Mouse (Mus musculus): ENCODE results near the gene Nrxn1. TPM values are rescaled to one million over a fixed set of nuclear protein-coding genes. Genes with fewer than 3 reads are reported as not detected.

Nrxn1 gene
- polyA plus RNA-seq, 1 experiment from 2014 or later = 12.2 TPM

DNA sequence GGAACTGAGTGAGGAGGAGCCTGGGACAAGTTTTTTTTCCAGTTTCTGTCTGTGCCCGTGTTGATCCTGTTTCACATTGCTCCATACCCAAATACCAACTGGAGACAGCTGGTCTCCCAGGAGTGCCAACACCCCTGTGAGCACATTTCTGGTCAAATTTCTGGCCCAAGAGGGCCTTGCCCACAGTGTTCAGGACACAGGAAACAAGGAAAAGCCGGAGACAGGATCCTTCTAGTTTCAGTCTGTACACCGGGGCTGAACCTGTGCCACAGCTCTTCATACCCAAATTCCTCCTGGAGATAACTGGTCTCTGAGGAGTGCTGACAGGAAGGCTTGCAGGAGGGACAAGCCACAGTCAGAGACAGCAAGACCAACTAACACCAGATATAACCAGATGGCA, 670.3 kb downstream of the Nrxn1 start:
- Histone ChIP-seq H3K36me3 (ENCODE audit: control insufficient read depth, insufficient read depth, low read length) (no peaks in the 10 kb centered on the region), H3K9me3 (ENCODE audit: control insufficient read depth, low read length) (no peaks in the 10 kb centered on the region), H3K27me3 (replicated peaks; ENCODE audit: control insufficient read depth, insufficient read depth, low read length) (no peaks in the 10 kb centered on the region), H3K27ac (replicated peaks; ENCODE audit: low read depth, low read length) (no peak overlapping the region), H3K4me3 (ENCODE audit: low read depth, low read length) (no peak overlapping the region), H3K4me1 (ENCODE audit: control insufficient read depth, insufficient read depth, low read length) (no peaks in the 10 kb centered on the region), H3K4me2 (ENCODE audit: low read depth, low read length) (no peak overlapping the region), H3K9ac (ENCODE audit: low read depth, low read length) (no peak overlapping the region)
- ATAC-seq (ENCODE audit: low read depth) = no peak
- DNase-seq (ENCODE audit: low spot score) = no peak
- 83% methylated on average over 3 of the region's 3 CpGs for WGBS

DNA sequence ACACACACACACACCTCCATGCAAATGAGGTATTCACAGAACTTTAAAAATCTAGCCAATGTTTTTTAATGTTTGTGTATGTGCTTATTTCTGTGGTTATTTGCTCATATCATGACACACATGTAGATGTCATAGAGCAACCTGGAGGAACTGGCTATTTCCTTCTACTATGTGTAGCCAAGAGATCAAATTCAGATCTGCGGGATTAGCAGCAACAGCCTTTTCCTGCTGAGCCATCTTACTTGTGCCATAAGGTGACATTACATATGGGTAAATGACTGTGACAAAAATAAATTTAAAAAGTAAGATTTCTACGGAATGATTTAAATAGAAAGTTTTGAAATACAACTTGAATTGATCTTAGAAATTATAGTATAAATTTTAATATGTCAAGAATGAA, 672.1 kb downstream of the Nrxn1 start:
- WGBS = 90% methylated on average over 2 of the region's 2 CpGs

DNA sequence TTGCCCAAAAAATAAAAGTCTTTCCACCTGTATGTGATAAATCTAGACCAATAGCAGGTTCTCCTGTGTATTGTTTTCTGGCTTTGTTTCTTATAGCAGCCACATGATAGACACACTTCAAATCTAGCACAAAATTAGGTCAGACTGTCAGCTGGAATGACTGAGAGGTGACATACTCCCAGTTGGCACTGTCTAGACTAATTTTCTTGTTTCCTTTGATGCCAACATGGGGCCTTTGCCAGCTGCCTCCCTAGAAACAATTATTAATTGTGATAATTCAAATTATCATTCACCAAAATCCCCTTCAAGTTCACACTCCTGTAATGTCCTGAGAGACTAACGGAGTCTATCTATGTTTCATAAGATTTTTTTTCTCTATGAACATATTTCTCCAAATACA, 673.3 kb downstream of the Nrxn1 start:
- 85% methylated on average over 1 of the region's 1 CpGs for WGBS
- Histone ChIP-seq H3K27me3 (replicated peaks; ENCODE audit: control insufficient read depth, insufficient read depth, low read length) (no peaks in the 10 kb centered on the region), H3K4me3 (ENCODE audit: low read depth, low read length) (no peak overlapping the region), H3K9me3 (ENCODE audit: control insufficient read depth, low read length) (no peaks in the 10 kb centered on the region), H3K36me3 (ENCODE audit: control insufficient read depth, insufficient read depth, low read length) (no peaks in the 10 kb centered on the region), H3K27ac (replicated peaks; ENCODE audit: low read depth, low read length) (no peak overlapping the region), H3K9ac (ENCODE audit: low read depth, low read length) (no peak overlapping the region), H3K4me1 (ENCODE audit: control insufficient read depth, insufficient read depth, low read length) (no peaks in the 10 kb centered on the region), H3K4me2 (ENCODE audit: low read depth, low read length) (no peak overlapping the region)
- ATAC-seq (ENCODE audit: low read depth) = no peak
- no peak for DNase-seq (ENCODE audit: low spot score)

More for the DNA sequence above, 672.1 kb downstream of the Nrxn1 start:
- DNase-seq (ENCODE audit: low spot score) = no peak
- Histone ChIP-seq H3K36me3 (ENCODE audit: control insufficient read depth, insufficient read depth, low read length) (no peaks in the 10 kb centered on the region), H3K27me3 (replicated peaks; ENCODE audit: control insufficient read depth, insufficient read depth, low read length) (no peaks in the 10 kb centered on the region), H3K9ac (ENCODE audit: low read depth, low read length) (no peak overlapping the region), H3K9me3 (ENCODE audit: control insufficient read depth, low read length) (no peaks in the 10 kb centered on the region), H3K4me2 (ENCODE audit: low read depth, low read length) (no peak overlapping the region), H3K27ac (replicated peaks; ENCODE audit: low read depth, low read length) (no peak overlapping the region), H3K4me3 (ENCODE audit: low read depth, low read length) (no peak overlapping the region), H3K4me1 (ENCODE audit: control insufficient read depth, insufficient read depth, low read length) (no peaks in the 10 kb centered on the region)
- ATAC-seq (ENCODE audit: low read depth) = no peak

DNA sequence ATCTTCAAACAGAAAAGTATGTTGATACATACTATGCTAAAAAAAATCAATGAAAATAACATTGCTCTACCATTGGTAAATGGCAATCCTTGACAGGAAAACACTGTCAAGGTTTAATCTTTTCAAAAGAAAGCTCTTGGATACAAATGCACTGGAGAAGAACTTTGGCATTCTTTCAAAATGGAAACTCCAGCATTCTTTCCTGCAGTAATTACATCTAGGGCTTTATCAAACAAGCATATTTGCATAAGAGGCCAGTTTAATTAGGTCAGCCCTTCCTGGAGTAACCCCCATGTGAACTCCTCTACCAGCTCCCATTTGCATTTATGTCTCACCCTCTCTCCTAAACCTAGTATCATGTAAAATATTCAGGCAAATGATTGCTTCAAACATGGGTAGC, 696.5 kb downstream of the Nrxn1 start:
- ATAC-seq (ENCODE audit: low read depth) (no peak), DNase-seq (ENCODE audit: low spot score) (no peak)
- Histone ChIP-seq H3K27ac (replicated peaks; ENCODE audit: low read depth, low read length) (no peak overlapping the region), H3K36me3 (ENCODE audit: control insufficient read depth, insufficient read depth, low read length) (no peaks in the 10 kb centered on the region), H3K4me2 (ENCODE audit: low read depth, low read length) (no peak overlapping the region), H3K4me3 (ENCODE audit: low read depth, low read length) (no peak overlapping the region), H3K9me3 (ENCODE audit: control insufficient read depth, low read length) (no peaks in the 10 kb centered on the region), H3K4me1 (ENCODE audit: control insufficient read depth, insufficient read depth, low read length) (no peaks in the 10 kb centered on the region), H3K9ac (ENCODE audit: low read depth, low read length) (no peak overlapping the region), H3K27me3 (replicated peaks; ENCODE audit: control insufficient read depth, insufficient read depth, low read length) (no peaks in the 10 kb centered on the region)

DNA sequence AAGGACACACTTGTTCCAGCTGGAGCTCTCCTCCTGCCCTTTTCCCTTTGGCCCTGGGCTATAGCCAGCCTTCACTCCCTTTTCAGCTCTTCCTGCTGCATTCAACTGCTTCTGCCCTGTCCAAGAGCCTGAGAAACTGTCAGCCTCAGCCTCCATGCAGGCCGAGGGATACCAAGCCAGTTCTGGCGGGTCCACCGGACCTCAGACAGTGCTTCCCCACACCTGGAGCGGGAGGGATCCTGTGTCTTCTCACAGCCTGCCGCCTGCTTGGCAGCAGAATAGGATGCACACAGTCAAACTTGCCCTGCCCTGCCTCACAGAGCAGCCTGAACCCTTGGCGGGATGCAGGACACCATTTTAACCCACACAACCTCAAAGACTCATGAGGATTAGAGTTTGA, 698.3 kb downstream of the Nrxn1 start:
- no peak overlapping the region for H3K4me2 ChIP-seq (ENCODE audit: low read depth, low read length)
- DNase-seq (ENCODE audit: low spot score) = no peak
- H3K27ac ChIP-seq (replicated peaks; ENCODE audit: low read depth, low read length) = no peak overlapping the region
- no peaks in the 10 kb centered on the region for H3K27me3 ChIP-seq (replicated peaks; ENCODE audit: control insufficient read depth, insufficient read depth, low read length)
- no peaks in the 10 kb centered on the region for H3K36me3 ChIP-seq (ENCODE audit: control insufficient read depth, insufficient read depth, low read length)
- H3K4me3 ChIP-seq (ENCODE audit: low read depth, low read length) = no peak overlapping the region
- ATAC-seq (ENCODE audit: low read depth) = no peak
- H3K4me1 ChIP-seq (ENCODE audit: control insufficient read depth, insufficient read depth, low read length) = peaks cover 3% of the 10 kb centered on the region; the same call in 1 of the 2 replicates
- 89% methylated on average over 6 of the region's 6 CpGs for WGBS
- no peaks in the 10 kb centered on the region for H3K9me3 ChIP-seq (ENCODE audit: control insufficient read depth, low read length)
- no peak overlapping the region for H3K9ac ChIP-seq (ENCODE audit: low read depth, low read length)

DNA sequence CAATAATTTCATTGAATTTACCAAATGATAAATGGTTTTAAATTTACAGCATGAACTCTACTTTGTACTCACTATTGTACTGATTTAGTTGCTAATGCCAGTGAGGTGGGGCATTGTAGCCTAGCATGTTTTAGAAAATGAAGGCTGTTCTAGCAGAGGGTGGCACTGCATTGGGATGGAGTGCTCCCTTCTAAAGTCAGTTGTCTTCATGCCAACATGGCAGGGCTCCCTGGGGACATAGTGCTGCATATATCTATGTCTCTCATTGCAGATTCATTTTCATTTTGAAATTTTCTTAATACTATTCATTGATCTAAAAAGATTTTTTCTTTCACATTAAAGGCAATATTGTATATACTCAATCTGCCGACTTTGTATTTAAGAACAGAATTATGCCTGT, 700.1 kb downstream of the Nrxn1 start:
- no peaks in the 10 kb centered on the region for H3K36me3 ChIP-seq (ENCODE audit: control insufficient read depth, insufficient read depth, low read length)
- H3K4me2 ChIP-seq (ENCODE audit: low read depth, low read length) = no peak overlapping the region
- peaks cover 3% of the 10 kb centered on the region; the same call in 1 of the 2 replicates for H3K4me1 ChIP-seq (ENCODE audit: control insufficient read depth, insufficient read depth, low read length)
- no peak overlapping the region for H3K27ac ChIP-seq (replicated peaks; ENCODE audit: low read depth, low read length)
- H3K27me3 ChIP-seq (replicated peaks; ENCODE audit: control insufficient read depth, insufficient read depth, low read length) = no peaks in the 10 kb centered on the region
- no peak for DNase-seq (ENCODE audit: low spot score)
- 98% methylated on average over 1 of the region's 1 CpGs for WGBS
- ATAC-seq (ENCODE audit: low read depth) = no peak
- H3K9me3 ChIP-seq (ENCODE audit: control insufficient read depth, low read length) = no peaks in the 10 kb centered on the region
- no peak overlapping the region for H3K9ac ChIP-seq (ENCODE audit: low read depth, low read length)
- H3K4me3 ChIP-seq (ENCODE audit: low read depth, low read length) = no peak overlapping the region

DNA sequence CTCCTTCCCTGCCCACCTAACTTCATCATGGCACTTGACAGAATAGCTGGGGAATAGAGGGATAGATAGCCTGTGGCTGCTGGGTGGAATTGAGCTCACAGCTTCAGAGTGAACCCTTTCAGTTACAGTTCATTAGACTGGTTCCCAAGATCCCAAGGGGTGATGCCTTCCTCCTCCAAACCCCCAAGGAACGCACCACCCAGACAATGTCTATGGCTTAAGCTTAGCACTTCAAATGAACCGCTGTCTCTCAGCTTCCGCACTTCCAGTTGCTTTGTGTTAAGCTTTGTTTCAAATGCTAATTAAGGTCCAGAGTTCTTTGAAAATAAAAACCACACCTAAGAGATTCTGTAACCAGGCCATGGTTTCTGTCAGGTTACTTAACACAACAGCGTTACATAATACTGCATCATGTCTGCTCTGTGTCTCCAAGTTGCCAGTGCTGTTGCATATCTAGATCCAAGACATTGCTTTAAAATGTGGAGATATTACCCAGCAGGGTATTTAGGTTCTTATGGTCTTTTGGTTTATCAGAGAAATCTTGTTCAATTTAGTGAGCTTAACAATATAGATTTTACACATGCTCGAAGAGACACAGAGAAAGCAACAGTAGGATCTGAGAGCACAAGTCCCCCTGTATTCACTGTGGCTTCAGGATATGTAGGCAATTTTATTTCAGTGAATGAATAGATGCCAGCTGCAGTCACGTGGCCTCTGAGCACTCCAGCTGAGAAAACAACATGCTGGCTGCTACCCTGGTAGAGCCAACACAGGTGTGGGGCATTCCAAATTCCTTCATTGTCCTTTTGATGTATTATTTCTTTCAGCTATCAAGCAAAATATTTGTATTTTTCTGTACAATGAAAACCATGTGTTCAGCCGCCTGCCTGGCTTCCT, 702.3 kb downstream of the Nrxn1 start:
- no peak overlapping the region for H3K4me3 ChIP-seq (ENCODE audit: low read depth, low read length)
- H3K9me3 ChIP-seq (ENCODE audit: control insufficient read depth, low read length) = no peaks in the 10 kb centered on the region
- H3K9ac ChIP-seq (ENCODE audit: low read depth, low read length) = no peak overlapping the region
- ATAC-seq (ENCODE audit: low read depth) (peak; percentile 69), DNase-seq (ENCODE audit: low spot score) (peak; percentile 63)
- WGBS = 27% methylated on average over 7 of the region's 7 CpGs
- H3K36me3 ChIP-seq (ENCODE audit: control insufficient read depth, insufficient read depth, low read length) = no peaks in the 10 kb centered on the region
- H3K4me2 ChIP-seq (ENCODE audit: low read depth, low read length) = no peak overlapping the region
- no peak overlapping the region for H3K27ac ChIP-seq (replicated peaks; ENCODE audit: low read depth, low read length)
- H3K27me3 ChIP-seq (replicated peaks; ENCODE audit: control insufficient read depth, insufficient read depth, low read length) = no peaks in the 10 kb centered on the region
- peaks cover 3% of the 10 kb centered on the region; the same call in 1 of the 2 replicates for H3K4me1 ChIP-seq (ENCODE audit: control insufficient read depth, insufficient read depth, low read length)

DNA sequence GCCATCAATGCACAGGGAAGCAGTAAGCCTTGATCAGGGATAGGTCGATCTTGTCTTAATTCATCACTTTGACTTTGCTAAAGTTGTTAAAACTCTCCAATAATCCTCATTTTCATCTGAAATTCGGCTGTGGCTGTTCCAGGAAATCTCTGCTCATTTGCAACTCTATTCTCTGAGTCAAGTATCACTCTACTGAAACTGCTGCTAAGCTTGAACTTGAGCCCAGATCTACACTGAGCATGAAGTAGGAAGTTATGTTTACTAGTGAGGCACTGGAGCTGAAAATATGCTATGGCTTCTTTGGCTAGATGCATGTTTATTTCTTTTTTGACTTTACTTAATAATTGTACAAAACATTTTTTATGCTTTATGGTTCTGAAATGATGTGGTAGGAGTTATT, 708.0 kb downstream of the Nrxn1 start:
- Histone ChIP-seq H3K9ac (ENCODE audit: low read depth, low read length) (no peak overlapping the region), H3K4me3 (ENCODE audit: low read depth, low read length) (no peak overlapping the region), H3K9me3 (ENCODE audit: control insufficient read depth, low read length) (no peaks in the 10 kb centered on the region), H3K27ac (replicated peaks; ENCODE audit: low read depth, low read length) (no peak overlapping the region), H3K36me3 (ENCODE audit: control insufficient read depth, insufficient read depth, low read length) (no peaks in the 10 kb centered on the region), H3K4me1 (ENCODE audit: control insufficient read depth, insufficient read depth, low read length) (no peaks in the 10 kb centered on the region), H3K4me2 (ENCODE audit: low read depth, low read length) (no peak overlapping the region), H3K27me3 (replicated peaks; ENCODE audit: control insufficient read depth, insufficient read depth, low read length) (no peaks in the 10 kb centered on the region)
- DNase-seq (ENCODE audit: low spot score) (no peak), ATAC-seq (ENCODE audit: low read depth) (no peak)
- 70% methylated on average over 2 of the region's 2 CpGs for WGBS

Measured in embryonic facial prominence, embryonic 14.5 days (tissue).